Mouse (Mus musculus) embryonic stem cell, embryonic (primary cell): Measurements from ENCODE around the gene H2-DMa.

Experiments
- CTCF ChIA-PET, 4 experiments: fragments of 300-600 bp in 2 of 4; fragments of 350-600 bp in 2 of 4; sonication (Branson Sonifier 250); formaldehyde crosslinking; loops; one replicate each; lab custom pipeline; 2022; ENCODE audit warnings: inconsistent platforms in 2 of 4; lab: Charles Lee
- POLR2A ChIA-PET, 4 experiments: fragments of 300-600 bp in 2 of 4; fragments of 350-600 bp in 2 of 4; sonication (Branson Sonifier 250); formaldehyde crosslinking; loops; one replicate each; lab custom pipeline; 2022; ENCODE audit warnings: antibody characterized with exemption in 4 of 4, inconsistent platforms in 1 of 4; lab: Charles Lee

H2-DMa gene

GRCm38 (mm10) chr17:34179019-34179418 is 59.7 kb downstream of the H2-DMa start:
- ChIA-PET POLR2A (no interaction called here), CTCF (interaction anchor here in 3 of 4 experiments (0.6 to 0.8 kb wide), 3 partner anchors 8 to 55 kb away, joined by 3 read pairs; no protein-coding TSS in a partner anchor)

GRCm38 (mm10) chr17:34179913-34180859 is 60.8 kb downstream of the H2-DMa start:
- CTCF ChIA-PET: interaction anchor here in 3 of 4 experiments (0.5 to 1.4 kb wide), 4 partner anchors 10 to 634 kb away, joined by 3 to 5 read pairs (median 3); no protein-coding TSS in a partner anchor
- POLR2A ChIA-PET: interaction anchor here in 2 of 4 experiments (0.6 to 1.2 kb wide), 3 partner anchors 18 to 73 kb away, joined by 3 read pairs; no protein-coding TSS in a partner anchor

DNA sequence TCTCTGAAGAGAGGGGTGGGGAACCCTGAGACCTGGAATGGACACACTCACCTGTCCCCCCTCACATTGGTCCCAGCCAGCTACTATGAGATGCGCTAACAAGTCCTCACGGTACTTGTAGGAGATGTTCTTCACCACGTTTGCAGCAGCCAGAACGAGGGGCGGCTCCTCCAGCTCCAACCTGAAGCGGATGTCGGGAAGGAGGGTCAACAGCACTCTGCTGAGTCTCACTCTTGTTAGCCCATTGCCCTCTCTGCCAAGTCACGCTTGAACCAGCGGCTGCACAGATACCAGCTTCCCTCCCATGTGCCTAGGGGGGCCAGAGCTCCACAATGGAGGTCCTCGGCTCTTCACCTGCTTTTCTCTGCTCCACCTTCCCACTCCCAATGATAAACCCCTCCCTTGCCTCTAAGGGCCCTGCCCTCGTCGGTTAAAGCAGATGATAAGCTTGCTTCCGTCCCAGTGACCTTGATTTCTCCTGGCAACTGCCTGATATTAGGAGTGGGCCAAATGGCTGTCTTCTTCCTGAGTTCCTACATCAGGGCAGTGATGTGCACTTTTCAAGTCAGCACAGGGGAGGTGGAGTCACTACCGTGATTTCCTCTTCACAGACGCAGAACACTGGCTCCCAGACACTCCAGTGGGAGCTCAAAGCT is 64.4 kb downstream of the H2-DMa start:
- CTCF ChIA-PET: interaction anchor here in 3 of 4 experiments (0.7 to 2.6 kb wide), 10 partner anchors 11 to 630 kb away, joined by 3 to 18 read pairs (median 4); no protein-coding TSS in a partner anchor
- POLR2A ChIA-PET: interaction anchor here in 2 of 4 experiments (0.6 to 1.7 kb wide), 6 partner anchors 17 to 228 kb away, joined by 3 to 5 read pairs (median 3); partner anchors contain the start of genes H2-DMa (in 2 of the 2), Rps18 (in 1 of the 2) and Vps52 (in 1 of the 2)

GRCm38 (mm10) chr17:34185526-34185925 is 66.2 kb downstream of the H2-DMa start:
- ChIA-PET CTCF (interaction anchor here in 2 of 4 experiments (1.1 to 2.8 kb wide), 3 partner anchors 15 to 50 kb away, joined by 3 to 14 read pairs (median 4); no protein-coding TSS in a partner anchor), POLR2A (interaction anchor here in 2 of 4 experiments (1.2 to 2.3 kb wide), 4 partner anchors 11 to 73 kb away, joined by 4 to 17 read pairs (median 6); partner anchors contain the start of gene H2-DMa (in 1 of the 2))

- POLR2A ChIA-PET: interaction anchor here (0.5 to 2.3 kb wide), 15 partner anchors 10 to 162 kb away, joined by 3 to 17 read pairs (median 4); partner anchors contain the start of genes H2-DMa (in 1 of the 4), Psmb8 (in 1 of the 4), Ring1 (in 1 of the 4) and Rxrb (in 1 of the 4)
- CTCF ChIA-PET: interaction anchor here (0.5 to 2.8 kb wide), 18 partner anchors 9 to 386 kb away, joined by 3 to 14 read pairs (median 4); partner anchors contain the start of gene BC051142 (in 1 of the 4)
Measured at GRCm38 (mm10) chr17:34186885-34187260, 67.5 kb downstream of the H2-DMa start.

DNA sequence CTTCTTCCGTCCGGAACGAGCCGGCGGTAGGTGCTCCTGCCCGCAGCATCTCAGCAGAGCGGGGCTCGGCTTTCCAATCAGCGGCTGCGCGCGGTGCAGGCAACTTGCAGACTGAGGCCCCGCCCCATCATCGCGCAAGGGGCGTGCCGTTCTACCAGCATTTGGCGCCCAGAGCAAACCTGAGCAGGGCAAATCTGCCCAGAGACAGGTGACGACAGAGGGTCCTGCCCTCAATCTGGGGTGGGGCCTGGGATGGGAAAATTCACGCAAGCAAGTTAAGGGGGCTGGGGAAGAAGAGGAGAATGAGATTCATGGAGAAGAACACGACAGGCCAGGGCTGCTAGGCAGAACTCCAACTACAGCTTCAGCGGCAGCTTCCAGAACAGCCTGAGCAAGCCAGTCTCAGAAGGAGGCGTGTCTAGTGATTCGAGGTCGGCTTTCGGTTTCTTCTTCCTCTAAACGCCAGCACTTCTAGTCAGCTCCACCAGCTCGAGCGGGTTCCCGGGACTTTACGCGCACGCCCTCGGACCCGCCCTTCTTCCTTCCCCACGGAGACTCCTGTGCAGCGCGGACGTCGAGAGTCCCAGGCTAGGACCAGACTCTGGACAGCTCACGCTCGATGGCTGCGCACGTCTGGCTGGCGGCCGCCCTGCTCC is 68.0 kb downstream of the H2-DMa start, which contains the start of the genes Tap1 and Psmb9:
Tap1 (plus strand) TSS at position 293 of the 656 bp plus-strand sequence.
Psmb9 (minus strand) TSS at position 504 of the 656 bp plus-strand sequence.
- POLR2A ChIA-PET: interaction anchor here in 3 of 4 experiments (0.8 to 2.3 kb wide), 17 partner anchors 9 to 231 kb away, joined by 3 to 17 read pairs (median 3); partner anchors contain the start of genes H2-DMa (in 1 of the 3), Psmb8 (in 1 of the 3), Ring1 (in 1 of the 3) and Rps18 (in 1 of the 3)
- CTCF ChIA-PET: interaction anchor here (0.5 to 2.8 kb wide), 20 partner anchors 9 to 1044 kb away, joined by 3 to 14 read pairs (median 4); partner anchors contain the start of gene BC051142 (in 1 of the 4)

GRCm38 (mm10) chr17:34188010-34188409 is 68.7 kb downstream of the H2-DMa start:
- CTCF ChIA-PET: interaction anchor here in 3 of 4 experiments (0.8 to 2.8 kb wide), 7 partner anchors 8 to 385 kb away, joined by 3 to 14 read pairs (median 3); partner anchors contain the start of gene BC051142 (in 1 of the 3)
- POLR2A ChIA-PET: interaction anchor here in 3 of 4 experiments (0.9 to 2.3 kb wide), 11 partner anchors 9 to 232 kb away, joined by 3 to 17 read pairs (median 3); partner anchors contain the start of genes H2-DMa (in 1 of the 3), Psmb8 (in 1 of the 3), Ring1 (in 1 of the 3) and Rps18 (in 1 of the 3)
